Mouse (Mus musculus) layer of hippocampus, adult 2 months (tissue): ENCODE data around the gene Olfr1390. TPM values are rescaled to one million over a fixed set of nuclear protein-coding genes. Genes with fewer than 3 reads are reported as not detected.
"Not testable (repeated sequence)": the region's sequence is repeated elsewhere in the genome, so short reads cannot be mapped to it uniquely, and the experiment has no call there.

Experiments
- DNase-seq, 2 experiments: peaks; one replicate each; pipeline ENCODE4 v3.0.0; 2022; ENCODE audit warnings: low spot score in 2 of 2
- H3K27ac ChIP-seq: fragments of 200-600 bp; 2 replicates; pipeline ENCODE4 v1.8.1; 2022
- H3K4me3 ChIP-seq: fragments of 200-600 bp; 2 replicates; pipeline ENCODE4 v1.8.1; 2022; ENCODE audit warnings: mild to moderate bottlenecking
- CTCF ChIP-seq: fragments of 200-600 bp; conservative IDR thresholded peaks from 2 replicates; pipeline ENCODE4 v1.8.1; 2022; ENCODE audit warnings: antibody characterized with exemption, mild to moderate bottlenecking, moderate library complexity
- long read RNA-seq, 2 experiments: library from polyadenylated mRNA; stranded (forward); transcript quantifications; one replicate each; pipeline ENCODE4 v2.0.0; 2021; ENCODE audit warnings: borderline mapping rate in 2 of 2
- total RNA-seq, 2 experiments: library from RNA; stranded (reverse); gene quantifications; 2 replicates each; pipeline ENCODE4 v1.2.3; 2021

The Olfr1390 gene
- not detected for total RNA-seq
- long read RNA-seq, experiment 1, result 0 reads
- long read RNA-seq, experiment 2, result 0 reads

DNA sequence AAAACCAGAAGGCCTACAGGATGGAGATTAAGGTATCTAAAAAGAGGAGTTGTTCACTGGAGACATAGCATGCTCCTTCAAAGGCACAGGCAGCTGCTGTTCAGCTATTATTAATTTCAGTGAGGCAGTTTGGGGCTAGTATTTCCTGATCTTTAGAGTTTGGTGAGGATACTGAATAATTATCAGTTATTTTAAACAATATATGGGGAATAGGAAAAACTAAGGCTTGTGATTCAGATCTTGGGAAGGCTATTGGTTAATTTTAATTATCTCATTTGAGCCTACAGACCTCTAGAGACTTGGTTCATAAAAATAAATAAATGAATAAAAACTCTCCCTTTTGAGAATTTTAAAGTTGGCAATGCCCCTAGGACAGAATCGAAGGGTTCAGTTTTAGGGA, at the start of gene Olfr1390:
TSS of gene Olfr1390 (plus strand) at position 301 of the 400 bp plus-strand sequence.
- H3K27ac ChIP-seq, result no peak within 1 kb of the TSS
- DNase-seq, result no peak
- no peak for TF ChIP-seq CTCF
- no peak within 1 kb of the TSS for H3K4me3 ChIP-seq

DNA sequence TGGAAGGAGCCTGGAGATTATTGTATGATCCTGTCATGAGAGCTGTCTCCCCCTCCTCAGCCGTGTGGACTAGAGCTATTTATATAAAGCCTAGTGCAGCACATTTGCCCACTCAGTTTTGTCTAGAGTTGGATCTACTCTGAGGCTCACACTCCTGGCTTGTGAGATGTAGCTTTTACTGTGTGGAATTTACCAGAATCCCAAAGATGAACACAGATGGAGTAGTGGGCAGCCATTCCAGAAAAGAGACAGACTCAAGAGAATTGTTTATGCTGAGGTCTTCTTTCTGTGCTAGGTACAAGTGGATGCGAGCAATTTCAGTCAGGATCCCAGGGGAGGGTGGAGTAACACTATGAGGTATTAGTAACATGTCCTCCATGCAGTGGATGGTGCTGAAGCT, 47.7 kb upstream of the Olfr1390 start:
- TF ChIP-seq CTCF, result no peak
- DNase-seq, result no peak
- Histone ChIP-seq H3K27ac (no peak overlapping the region), H3K4me3 (no peak overlapping the region)

DNA sequence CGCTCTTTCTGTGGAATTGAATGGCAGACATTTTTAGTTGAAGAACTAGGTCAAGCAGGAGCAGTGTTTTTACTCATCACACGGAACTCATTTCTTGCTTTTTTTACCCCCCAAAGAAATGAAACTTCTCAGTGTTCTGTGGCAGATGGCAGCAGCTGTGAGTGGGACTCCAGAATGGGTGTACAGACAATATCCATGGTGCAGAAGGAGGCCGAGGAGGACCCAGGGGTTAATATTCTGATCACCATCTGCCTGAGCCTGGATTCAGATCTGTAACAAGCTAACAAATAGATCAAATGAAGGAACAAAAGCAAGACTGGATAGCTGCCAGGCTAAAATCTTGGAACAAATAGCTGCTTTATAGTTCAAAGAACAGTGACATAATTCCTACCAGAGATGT, 42.2 kb upstream of the Olfr1390 start:
- no peak overlapping the region for H3K4me3 ChIP-seq
- 0 out of 2 replicates have a peak overlapping the region, but pooled peaks have one; percentile 11 for H3K27ac ChIP-seq
- peak; percentile 42 to 63 for DNase-seq
- TF ChIP-seq CTCF, result no peak

DNA sequence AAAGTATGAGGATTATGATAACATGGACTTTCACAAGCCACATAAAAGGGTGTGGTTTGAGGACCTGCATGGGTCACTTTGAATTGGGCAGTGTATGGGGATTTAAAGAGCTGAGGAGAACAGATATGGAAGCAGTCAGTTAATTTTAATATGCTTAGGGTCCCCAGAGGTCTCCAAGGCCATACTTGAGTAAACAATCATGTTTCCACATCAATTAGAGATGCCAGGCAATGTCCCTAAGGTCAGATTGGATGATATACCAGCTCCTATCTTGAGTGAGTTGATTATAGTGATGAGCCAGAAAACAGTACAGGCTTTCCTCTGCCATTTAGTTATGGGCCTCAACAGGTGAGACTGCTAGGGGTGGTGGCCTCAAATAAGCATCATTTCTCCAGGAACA, 30.5 kb upstream of the Olfr1390 start, which contains the start of gene Olfr10:
TSS of gene Olfr10 (plus strand) at position 301 of the 400 bp plus-strand sequence.
- TF ChIP-seq CTCF, result no peak
- no peak within 1 kb of the TSS for H3K4me3 ChIP-seq
- DNase-seq, result no peak
- H3K27ac ChIP-seq, result no peak within 1 kb of the TSS

DNA sequence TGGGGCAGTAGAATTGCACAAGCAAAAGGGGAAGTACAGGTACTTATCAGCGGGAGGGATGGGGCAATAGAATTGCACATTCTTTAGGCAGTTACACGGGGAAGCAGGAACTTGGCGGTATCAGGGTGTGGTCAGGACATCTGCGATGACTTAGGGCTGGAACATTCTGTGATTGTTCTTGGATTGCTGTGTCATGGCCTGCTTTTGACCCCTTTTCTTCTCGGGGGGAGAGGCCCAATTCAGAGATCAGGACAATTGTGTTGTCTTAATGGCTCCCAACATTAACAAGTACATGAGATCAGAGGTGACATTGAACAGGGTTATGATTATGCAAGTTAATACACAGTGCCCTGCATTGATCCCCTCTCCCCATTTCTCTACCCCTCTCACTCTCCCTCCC, 26.4 kb upstream of the Olfr1390 start:
- not testable (repeated sequence) for DNase-seq, H3K4me3 ChIP-seq, H3K27ac ChIP-seq

DNA sequence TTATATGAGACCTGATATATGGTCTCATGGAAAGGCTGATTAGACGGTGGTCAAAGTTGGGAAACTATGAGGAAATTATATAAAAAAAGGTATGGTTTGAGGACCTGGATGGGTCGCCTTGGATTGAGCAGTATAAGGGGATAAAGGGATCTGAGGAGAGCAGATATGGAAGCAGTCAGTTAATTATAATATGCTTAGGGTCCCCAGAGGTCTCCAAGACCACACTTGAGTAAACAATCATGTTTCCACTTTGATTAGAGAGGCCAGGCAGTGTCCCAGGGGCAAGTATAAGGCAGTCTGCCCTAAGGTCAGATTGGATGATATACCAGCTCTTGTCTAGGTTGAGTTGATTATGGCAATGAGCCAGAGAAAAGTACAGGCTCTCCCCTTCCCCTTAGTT, 12.5 kb upstream of the Olfr1390 start, which contains the start of gene Olfr1391:
TSS of gene Olfr1391 (plus strand) at position 301 of the 400 bp plus-strand sequence.
- H3K27ac ChIP-seq, result no peak within 1 kb of the TSS
- H3K4me3 ChIP-seq, result no peak within 1 kb of the TSS
- TF ChIP-seq CTCF, result no peak
- no peak for DNase-seq

DNA sequence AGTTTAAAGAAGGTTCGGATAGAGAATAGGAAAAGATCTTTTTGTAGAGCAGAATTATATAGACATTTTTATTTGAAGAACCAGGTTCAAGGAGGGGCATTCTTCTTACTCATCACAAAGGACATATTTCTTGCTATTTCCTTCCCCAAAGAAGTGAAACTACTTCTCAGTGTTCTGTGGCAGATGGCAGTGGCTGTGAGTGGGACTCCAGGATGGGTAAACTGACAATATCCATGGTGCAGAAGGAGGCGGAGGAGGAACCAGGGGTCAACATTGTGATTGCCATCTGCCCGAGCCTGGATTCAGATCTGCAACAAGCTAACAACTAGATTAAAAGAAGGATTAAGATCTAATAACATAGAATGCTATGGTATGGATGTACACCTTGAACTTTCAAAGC, 8.3 kb upstream of the Olfr1390 start:
- no peak for TF ChIP-seq CTCF
- H3K4me3 ChIP-seq, result no peak overlapping the region
- DNase-seq, result peak; percentile 2 to 13
- no peak overlapping the region for H3K27ac ChIP-seq

DNA sequence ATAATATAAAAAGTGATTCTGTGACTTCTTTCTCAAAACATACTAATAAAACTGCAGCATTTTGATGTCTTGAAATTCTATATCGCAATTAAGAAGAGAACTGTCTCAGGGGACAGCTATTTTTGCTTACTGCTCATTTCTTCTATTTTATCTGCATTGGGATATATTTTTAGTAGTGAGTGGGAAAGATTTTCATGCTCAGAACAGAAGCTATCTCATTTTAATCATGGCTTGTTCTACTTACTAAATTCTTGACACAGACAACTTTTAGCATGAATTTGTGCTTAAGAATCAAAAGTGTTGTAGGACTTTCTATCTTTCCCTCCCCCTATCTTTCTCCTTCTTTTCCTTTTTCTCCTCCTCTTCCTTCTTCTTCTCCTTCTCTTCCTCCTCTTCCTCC, 5.3 kb upstream of the Olfr1390 start:
- no peak for TF ChIP-seq CTCF
- H3K4me3 ChIP-seq, result no peak overlapping the region
- no peak overlapping the region for H3K27ac ChIP-seq
- no peak for DNase-seq

DNA sequence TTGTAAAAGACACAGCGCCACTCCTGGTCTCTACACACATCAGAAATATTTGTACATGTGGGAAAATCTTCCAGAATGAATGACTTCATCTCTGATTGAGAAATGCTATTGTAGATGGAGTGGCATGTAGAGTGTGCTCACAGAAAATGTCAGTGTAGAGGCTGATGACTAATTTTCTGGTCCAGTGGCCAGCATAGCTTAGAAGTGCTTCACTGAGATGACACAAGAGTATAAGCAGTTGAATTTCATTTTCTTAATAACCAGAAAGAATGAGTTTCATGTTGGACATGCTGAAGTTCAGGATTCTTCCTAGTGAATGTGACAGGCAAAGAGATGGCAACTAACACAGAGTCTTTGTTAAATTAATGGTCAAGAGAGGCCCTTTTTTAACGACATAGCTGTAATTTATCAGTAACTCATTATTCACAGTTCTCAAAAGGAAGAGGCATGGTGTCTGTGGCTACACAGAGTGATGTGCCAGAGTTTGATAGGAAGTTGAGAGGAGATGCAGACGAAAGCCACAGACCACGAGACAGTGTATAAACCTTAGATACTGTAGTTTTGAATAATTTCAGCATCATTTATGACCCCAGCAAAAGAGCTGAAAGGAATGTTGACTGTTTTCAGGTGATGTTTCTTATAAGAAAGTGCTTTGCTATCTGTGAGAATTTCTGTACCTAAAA, 2.3 kb downstream of the Olfr1390 start:
- Histone ChIP-seq H3K4me3 (no peak overlapping the region), H3K27ac (no peak overlapping the region)
- TF ChIP-seq CTCF, result no peak
- no peak for DNase-seq

DNA sequence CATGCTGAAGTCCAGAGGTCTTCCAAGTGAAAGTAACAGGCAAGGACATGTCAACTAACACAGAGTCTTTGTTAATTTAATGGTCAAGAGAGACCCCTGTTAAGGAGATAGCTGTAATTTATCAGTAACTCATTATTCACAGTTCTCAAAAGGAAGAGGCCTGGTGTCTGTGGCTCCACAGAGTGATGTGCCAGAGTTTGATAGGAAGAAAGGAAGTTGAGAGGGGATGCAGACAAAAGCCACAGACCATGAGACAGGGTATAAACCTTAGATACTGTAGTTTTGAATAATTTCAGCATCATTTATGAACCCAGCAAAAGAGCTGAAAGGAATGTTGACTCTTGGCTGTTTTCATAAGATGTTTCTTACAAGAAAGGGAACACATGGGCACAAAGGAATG, 48.1 kb downstream of the Olfr1390 start:
- no peak for DNase-seq
- Histone ChIP-seq H3K4me3 (no peak overlapping the region), H3K27ac (no peak overlapping the region)
- no peak for TF ChIP-seq CTCF

DNA sequence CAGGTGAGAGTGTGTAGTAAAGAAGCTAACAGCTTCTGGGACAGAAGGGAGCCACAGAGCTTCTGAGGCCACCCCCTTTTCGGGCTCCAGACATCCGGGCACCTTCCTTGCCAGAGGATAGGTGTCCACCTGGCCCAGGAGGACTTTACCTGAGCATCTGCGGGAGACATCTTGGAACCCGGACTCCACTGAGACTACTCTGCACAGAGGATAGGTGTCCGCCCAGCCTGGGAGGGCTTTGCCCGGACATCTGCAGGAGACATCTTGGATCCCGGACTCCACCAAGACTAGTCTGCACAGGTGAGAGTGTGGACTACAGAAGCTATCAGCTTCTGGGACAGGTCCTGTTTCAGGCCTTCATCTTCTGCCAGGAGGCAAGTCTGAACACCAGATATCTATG, 51.1 kb downstream of the Olfr1390 start:
- DNase-seq, H3K4me3 ChIP-seq, H3K27ac ChIP-seq: not testable (repeated sequence)

Other genes with a start within 250 kb of the Olfr1390 start
- not detected for gene Olfr1396, start 220.3 kb upstream of the Olfr1390 start, total RNA-seq
- not detected for gene Olfr1395, start 192.9 kb upstream of the Olfr1390 start, total RNA-seq
- gene Olfr1394, start 180.8 kb upstream of the Olfr1390 start, total RNA-seq, result not detected
- gene Btnl9, start 148.0 kb upstream of the Olfr1390 start, total RNA-seq, result not detected
- gene Zfp62, start 131.9 kb upstream of the Olfr1390 start, total RNA-seq, result 10 to 100 TPM; 46.7 to 51.2 TPM
- gene Mgat1, start 91.0 kb upstream of the Olfr1390 start, total RNA-seq, result 10 to 100 TPM; 62.1 to 64.3 TPM
- gene Olfr1393, start 56.9 kb upstream of the Olfr1390 start, total RNA-seq, result not detected
- gene Olfr1392, start 49.9 kb upstream of the Olfr1390 start, total RNA-seq, result not detected
- not detected for gene Olfr10, start 30.4 kb upstream of the Olfr1390 start, total RNA-seq
- not detected for gene Olfr1391, start 12.4 kb upstream of the Olfr1390 start, total RNA-seq
- not detected for gene Olfr1389, start 87.9 kb downstream of the Olfr1390 start, total RNA-seq
- under 1 TPM; 0.61 to 0.67 TPM for gene Olfr1388, start 101.4 kb downstream of the Olfr1390 start, total RNA-seq
- gene Olfr1387, start 120.2 kb downstream of the Olfr1390 start, total RNA-seq, result not detected
- not detected for gene Olfr1386, start 129.9 kb downstream of the Olfr1390 start, total RNA-seq
- gene Olfr1385, start 153.9 kb downstream of the Olfr1390 start, total RNA-seq, result not detected
- not detected for gene Olfr1384, start 171.5 kb downstream of the Olfr1390 start, total RNA-seq
- gene Olfr1383, start 184.5 kb downstream of the Olfr1390 start, total RNA-seq, result not detected
- gene Olfr1382, start 193.1 kb downstream of the Olfr1390 start, total RNA-seq, result not detected
- not detected for gene Olfr1381, start 208.3 kb downstream of the Olfr1390 start, total RNA-seq
- gene Olfr1380, start 221.7 kb downstream of the Olfr1390 start, total RNA-seq, result not detected